Mouse (Mus musculus) heart, postnatal 0 days (tissue): ENCODE data around the gene Mfap1a. TPM values are rescaled to one million over a fixed set of nuclear protein-coding genes. Genes with fewer than 3 reads are reported as not detected.

ENCODE experiments used
- ATAC-seq: fragments of 200-750 bp; cut with Nextera tagmentation; 2 replicates; pipeline ENCODE4 v1.8.0; 2017; ENCODE audit warnings: low read depth, moderate number of reproducible peaks, moderate library complexity; ENCODE audit not compliant: insufficient read depth
- DNase-seq: peaks from one replicate; pipeline ENCODE4 v3.0.0-alpha.2; 2016; ENCODE audit warnings: low spot score
- H3K27ac ChIP-seq: fragments of 300-500 bp; sonication (generic); 2 replicates; pipeline ENCODE4 v1.5.1; 2014; ENCODE audit warnings: low read depth, mild to moderate bottlenecking
- H3K27me3 ChIP-seq: fragments of 300-500 bp; sonication (generic); 2 replicates; pipeline ENCODE4 v1.6.1; 2014; ENCODE audit warnings: low read length, mixed read lengths; ENCODE audit not compliant: control insufficient read depth, insufficient read depth
- H3K36me3 ChIP-seq: fragments of 300-500 bp; sonication (generic); replicated peaks from 2 replicates; pipeline ENCODE4 v1.6.1; 2014; ENCODE audit warnings: low read length, mixed read lengths; ENCODE audit not compliant: control insufficient read depth, insufficient read depth
- H3K4me1 ChIP-seq: fragments of 300-500 bp; sonication (generic); 2 replicates; pipeline ENCODE4 v1.6.1; 2014; ENCODE audit warnings: antibody characterized with exemption; ENCODE audit not compliant: control insufficient read depth, insufficient read depth
- H3K4me2 ChIP-seq: fragments of 300-500 bp; sonication (generic); 2 replicates; pipeline ENCODE4 v1.6.1; 2014; ENCODE audit warnings: low read depth, mild to moderate bottlenecking, low read length, moderate library complexity
- H3K4me3 ChIP-seq: fragments of 300-500 bp; sonication (generic); 2 replicates; pipeline ENCODE4 v1.5.1; 2014; ENCODE audit warnings: low read depth, low read length
- H3K9ac ChIP-seq: fragments of 300-500 bp; sonication (generic); replicated peaks from 2 replicates; pipeline ENCODE4 v1.6.1; 2014; ENCODE audit warnings: low read depth, low read length, mixed read lengths
- H3K9me3 ChIP-seq: fragments of 300-500 bp; sonication (generic); replicated peaks from 2 replicates; pipeline ENCODE4 v1.6.1; 2016; ENCODE audit warnings: low read length; ENCODE audit not compliant: control insufficient read depth
- CTCF ChIP-seq: IDR thresholded peaks from 2 replicates; pipeline ENCODE4 v1.5.1; 2016; ENCODE audit warnings: antibody characterized with exemption, control low read depth, low read depth
- EP300 ChIP-seq: IDR thresholded peaks from 2 replicates; pipeline ENCODE4 v1.6.1; 2016; ENCODE audit warnings: antibody characterized with exemption, low read depth
- WGBS: fragments of 180-500 bp; shearing (Covaris S2); extraction: QIAGEN DNeasy Blood & Tissue Kit; methylation state at CpG from one replicate; pipeline ENCODE4 v1.1.7; 2014; 5-methylcytosine and 5-hydroxymethylcytosine counted together
- polyA plus RNA-seq: library from polyadenylated mRNA; unstranded; fragments of >200 nt; fragmentation: Nextera tagmentation; extraction: Ambion mirVana; gene quantifications from 2 replicates; pipeline ENCODE4 v1.2.1, GENCODE M21; 2015
- total RNA-seq: library from RNA; depleted of rRNA; stranded (reverse); fragments of >200 nt; gene quantifications from 2 replicates; pipeline ENCODE4 v1.2.3, GENCODE M21; 2014; ENCODE audit warnings: low replicate concordance

Gene Mfap1a
- total and polyA plus RNA-seq, 2 experiments from 2014 or later = 9.8 to 16.0 TPM

- H3K4me3 ChIP-seq = no peak overlapping the region
- no peak for ATAC-seq
- H3K4me1 ChIP-seq = peaks cover 34% of the 10 kb centered on the region
- H3K4me2 ChIP-seq = no peak overlapping the region; the same call in 1 of the 2 replicates
- 39% methylated on average over 4 of the region's 4 CpGs for WGBS
- no peak for TF ChIP-seq EP300
- TF ChIP-seq CTCF = no peak
- no peaks in the 10 kb centered on the region for H3K9me3 ChIP-seq
- H3K36me3 ChIP-seq = peaks cover 21% of the 10 kb centered on the region
- peak; percentile 27 for DNase-seq
- H3K27me3 ChIP-seq = no peaks in the 10 kb centered on the region
- no peak overlapping the region for H3K9ac ChIP-seq
- peak overlapping the region; percentile 61 for H3K27ac ChIP-seq
Measured at GRCm38 (mm10) chr2:121452361-121452760, 54.1 kb downstream of the Mfap1a start.

DNA sequence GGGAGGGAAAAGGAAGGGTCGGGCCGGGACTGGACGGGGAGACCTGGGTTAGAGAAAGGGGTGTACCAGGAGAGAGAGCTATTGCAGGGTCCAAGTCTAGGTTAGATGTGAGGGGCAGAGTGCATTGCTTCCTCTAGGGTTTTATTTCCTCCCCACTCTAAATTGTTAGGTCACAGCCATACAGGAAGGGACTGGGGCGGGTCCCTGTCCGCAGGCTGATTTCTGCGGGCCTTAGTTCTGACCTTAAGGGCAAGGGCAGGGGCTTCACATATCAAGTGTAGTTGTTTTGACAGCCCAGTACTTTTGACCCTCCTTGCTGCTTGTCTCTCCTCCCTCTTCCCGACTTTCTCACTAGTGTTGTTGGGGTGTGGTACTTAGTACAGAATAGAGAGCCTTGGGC is 56.4 kb downstream of the Mfap1a start:
- Histone ChIP-seq H3K27me3 (no peaks in the 10 kb centered on the region), H3K4me2 (peak overlapping the region; percentile 90), H3K9ac (peak overlapping the region; percentile 98), H3K4me3 (peak overlapping the region; percentile 99), H3K4me1 (peaks cover 34% of the 10 kb centered on the region), H3K9me3 (no peaks in the 10 kb centered on the region), H3K27ac (peak overlapping the region; percentile 99), H3K36me3 (peaks cover 19% of the 10 kb centered on the region)
- no peak; the same call in 1 of the 2 replicates for TF ChIP-seq CTCF
- TF ChIP-seq EP300 = no peak
- ATAC-seq (no peak), DNase-seq (peak; percentile 54)
- 0% methylated on average over 7 of the region's 7 CpGs for WGBS

DNA sequence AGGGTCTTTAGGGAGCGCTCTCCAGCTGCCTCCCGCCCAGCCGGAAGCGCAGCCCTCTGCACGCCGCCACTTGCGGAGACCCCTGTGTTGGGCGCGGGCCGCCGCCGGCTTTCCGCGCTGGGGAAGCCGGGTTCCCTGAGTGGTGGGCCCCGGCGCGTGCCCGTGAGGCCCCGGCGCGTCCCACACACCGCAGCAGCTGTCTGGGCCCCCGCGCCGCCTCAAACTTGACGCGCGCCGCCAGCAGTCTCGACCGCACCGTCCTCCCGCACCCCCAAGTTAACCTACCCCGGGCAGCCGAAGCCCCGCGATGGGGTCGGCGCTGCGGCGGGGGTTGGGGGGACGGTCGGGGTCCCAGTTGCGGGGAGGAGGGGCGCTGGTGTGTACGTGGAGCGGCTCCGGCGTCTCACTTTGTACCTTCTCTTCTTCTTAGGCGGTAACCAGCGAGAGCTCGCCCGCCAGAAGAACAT is 56.9 kb downstream of the Mfap1a start:
- peak overlapping the region; percentile 99 for H3K27ac ChIP-seq

GRCm38 (mm10) chr2:121448739-121449535 is 57.5 kb downstream of the Mfap1a start, which contains the start of gene Serf2:
TSS of gene Serf2 (plus strand) at chr2:121449195.
- TF ChIP-seq CTCF = no peak
- peak; percentile 67 for TF ChIP-seq EP300
- peak within 1 kb of the TSS; percentile 99 for H3K4me3 ChIP-seq
- peaks cover 31% of the 10 kb centered on the region for H3K4me1 ChIP-seq
- H3K27ac ChIP-seq = peak within 1 kb of the TSS; percentile 99
- peak; percentile 96 for ATAC-seq
- under 1% methylated on average over 71 of the region's 74 CpGs for WGBS
- H3K36me3 ChIP-seq = peaks cover 17% of the 10 kb centered on the region
- peak within 1 kb of the TSS; percentile 98 for H3K9ac ChIP-seq
- no peaks in the 10 kb centered on the region for H3K9me3 ChIP-seq
- peak within 1 kb of the TSS; percentile 90 for H3K4me2 ChIP-seq
- H3K27me3 ChIP-seq = no peaks in the 10 kb centered on the region
- peak; percentile 99 for DNase-seq

More for the DNA sequence above, 56.9 kb downstream of the Mfap1a start:
- ATAC-seq (peak; percentile 6), DNase-seq (no peak)
- TF ChIP-seq EP300 (0 out of 2 replicates have a peak, but pooled peaks have one; percentile 8), CTCF (no peak)
- Histone ChIP-seq H3K27me3 (no peaks in the 10 kb centered on the region), H3K36me3 (peaks cover 17% of the 10 kb centered on the region), H3K4me3 (peak overlapping the region; percentile 99), H3K4me2 (peak overlapping the region; percentile 90), H3K9ac (peak overlapping the region; percentile 98), H3K4me1 (peaks cover 34% of the 10 kb centered on the region), H3K9me3 (no peaks in the 10 kb centered on the region)
- WGBS = under 1% methylated on average over 50 of the region's 54 CpGs

- Histone ChIP-seq H3K4me3 (peak overlapping the region; percentile 99), H3K36me3 (peaks cover 15% of the 10 kb centered on the region), H3K27ac (peak overlapping the region; percentile 99), H3K9me3 (no peaks in the 10 kb centered on the region), H3K27me3 (no peaks in the 10 kb centered on the region), H3K4me2 (peak overlapping the region; percentile 86), H3K4me1 (peaks cover 26% of the 10 kb centered on the region; the same call in 1 of the 2 replicates), H3K9ac (peak overlapping the region; percentile 64)
- WGBS = 14% methylated on average over 9 of the region's 9 CpGs
- ATAC-seq = no peak
- TF ChIP-seq EP300 (no peak), CTCF (peak; percentile 24; the same call in 1 of the 2 replicates)
- peak; percentile 60 for DNase-seq
Measured at GRCm38 (mm10) chr2:121448136-121448535, 58.3 kb downstream of the Mfap1a start.
